Mouse (Mus musculus) ES-Bruce4 (cell line): Measurements from ENCODE around the gene 4930519P11Rik.

Source experiments
- CTCF ChIP-seq: IDR thresholded peaks from one replicate; pipeline ENCODE4 v1.8.1; 2011; ENCODE audit warnings: low read depth, low read length
- EP300 ChIP-seq: IDR thresholded peaks from 2 replicates; pipeline ENCODE4 v1.6.1; 2011; ENCODE audit warnings: low read depth, low read length; ENCODE audit not compliant: insufficient read depth
- POLR2A ChIP-seq: IDR thresholded peaks from one replicate; pipeline ENCODE4 v1.8.1; 2011; ENCODE audit warnings: low read length; ENCODE audit not compliant: insufficient read depth

- TF ChIP-seq EP300 (no peak), CTCF (peak; percentile 79), POLR2A (no peak)
Observed at GRCm38 (mm10) chr2:154648086-154648485, 34.8 kb upstream of the 4930519P11Rik start.
